ENCODE assay signal across 27 mouse cellular contexts in the genomic region with DNA sequence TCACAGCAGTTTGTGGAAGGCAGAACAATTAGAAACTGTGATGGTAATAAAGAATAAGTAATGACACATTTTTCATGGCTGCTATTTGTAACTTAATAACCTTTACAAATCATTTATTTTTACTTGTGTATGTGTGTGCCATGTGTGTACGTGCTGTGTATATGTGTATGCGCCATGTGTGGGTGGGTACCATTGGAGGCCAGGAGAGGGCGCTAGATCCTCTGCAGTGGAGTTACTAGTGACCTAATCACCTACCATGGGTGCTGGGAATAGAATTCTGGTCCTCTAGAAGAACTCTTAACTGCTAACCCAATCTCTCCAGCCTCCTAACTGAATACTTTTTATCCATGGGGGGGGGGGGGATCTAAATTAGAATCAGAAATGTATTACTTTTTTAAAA. TPM values are rescaled to one million over a fixed set of nuclear protein-coding genes. Genes with fewer than 3 reads are reported as not detected.
"Had no signal": no experiment of that assay in that cellular context is flagged by ENCODE, and none has a peak within 500 bp of the region (broad histone marks: within the 10 kb centered on the region; RNA-seq: fewer than 3 reads in every experiment).

No protein-coding gene starts in this region.

- H3K9ac ChIP-seq: kidney, embryonic 15.5 days; limb, embryonic 13.5 days; liver, embryonic 13.5 days; lung, embryonic 14.5 days; midbrain, embryonic 13.5 days; neural tube, embryonic 13.5 days had no signal

- H3K9me3 ChIP-seq: kidney, embryonic 15.5 days; limb, embryonic 10.5 days; limb, embryonic 13.5 days; liver, embryonic 13.5 days; midbrain, embryonic 10.5 days; midbrain, embryonic 13.5 days; neural tube, embryonic 13.5 days had no signal

- H3K4me3 ChIP-seq: kidney, embryonic 15.5 days; limb, embryonic 10.5 days; limb, embryonic 13.5 days; liver, embryonic 13.5 days; megakaryocyte, embryonic 14.5 days; midbrain, embryonic 10.5 days; midbrain, embryonic 13.5 days; myocyte; neural tube, embryonic 13.5 days had no signal

- H3K27me3 ChIP-seq: kidney, embryonic 15.5 days; limb, embryonic 13.5 days; liver, embryonic 13.5 days; midbrain, embryonic 13.5 days; neural tube, embryonic 13.5 days had no signal

- H3K27ac ChIP-seq: kidney, embryonic 15.5 days; limb, embryonic 10.5 days; limb, embryonic 13.5 days; liver, embryonic 13.5 days; midbrain, embryonic 10.5 days; midbrain, embryonic 13.5 days; neural tube, embryonic 13.5 days had no signal

- H3K36me3 ChIP-seq: kidney, embryonic 15.5 days; limb, embryonic 10.5 days; limb, embryonic 13.5 days; liver, embryonic 13.5 days; midbrain, embryonic 10.5 days; midbrain, embryonic 13.5 days; neural tube, embryonic 13.5 days had no signal

- ATAC-seq: lung, postnatal 0 days; midbrain, embryonic 13.5 days; midbrain, embryonic 16.5 days had no signal

- H3K4me1 ChIP-seq: kidney, embryonic 15.5 days; limb, embryonic 10.5 days; limb, embryonic 13.5 days; liver, embryonic 13.5 days; neural tube, embryonic 13.5 days had no signal

- DNase-seq: kidney, adult 8-10 months; kidney, postnatal 10 days; kidney, postnatal 36 days; liver; liver, embryonic 13.5 days; lung, embryonic 14.5 days; thymus, postnatal 36 days had no signal

RNA-seq across cellular contexts. Expression of gene Dppa3, which starts 23.7 kb away (rescaled TPM):
- total RNA-seq: layer of hippocampus, adult 8-10 months; layer of hippocampus, postnatal 14 days; left cerebral cortex, postnatal 25 days; monocyte, adult 5-6 weeks; neutrophil, adult 5-6 weeks had no signal
- polyA plus RNA-seq: kidney, embryonic 15.5 days; limb, embryonic 10.5 days; limb, embryonic 13.5 days; liver, embryonic 13.5 days; liver, embryonic 16.5 days; lung, embryonic 14.5 days; lung, postnatal 0 days; midbrain, embryonic 10.5 days; midbrain, embryonic 13.5 days; midbrain, embryonic 16.5 days; myocyte; neural tube, embryonic 13.5 days; small intestine, adult 2 months; spleen, adult 2 months; stomach, embryonic 16.5 days had no signal

RNA-seq across cellular contexts. Expression of gene Gdf3, which starts 40.0 kb away (rescaled TPM):
- total RNA-seq: layer of hippocampus, adult 8-10 months; layer of hippocampus, postnatal 14 days; left cerebral cortex, postnatal 25 days had no signal
- polyA plus RNA-seq: kidney, embryonic 15.5 days; limb, embryonic 10.5 days; lung, embryonic 14.5 days; lung, postnatal 0 days; myocyte; neural tube, embryonic 13.5 days; small intestine, adult 2 months; urinary bladder, adult 2 months had no signal

RNA-seq across cellular contexts. Expression of gene Nanog, which starts 57.4 kb away (rescaled TPM):
- total RNA-seq: layer of hippocampus, postnatal 14 days; monocyte, adult 5-6 weeks; neutrophil, adult 5-6 weeks had no signal
- polyA plus RNA-seq: liver, embryonic 13.5 days; liver, embryonic 16.5 days; midbrain, embryonic 16.5 days; small intestine, adult 2 months; spleen, adult 2 months had no signal
